Mouse (Mus musculus) thymus, adult 2 months (tissue): Measurements from ENCODE around the gene Zfp986.
"Not testable (repeated sequence)": the region's sequence is repeated elsewhere in the genome, so short reads cannot be mapped to it uniquely, and the experiment has no call there.

Experiments used
- CTCF ChIP-seq: fragments of 200-500 bp; IDR thresholded peaks from 2 replicates; pipeline ENCODE4 v1.5.1; 2012; ENCODE audit warnings: mild to moderate bottlenecking, control low read depth, low read length, moderate library complexity, borderline replicate concordance; ENCODE audit not compliant: control insufficient read depth, poor library complexity, insufficient read depth; ENCODE audit errors: extremely low read depth
- POLR2A ChIP-seq: fragments of 200-500 bp; IDR thresholded peaks from 2 replicates; pipeline ENCODE4 v1.6.1; 2012; ENCODE audit warnings: mild to moderate bottlenecking, low read length, control low read depth, moderate library complexity; ENCODE audit not compliant: control insufficient read depth, poor library complexity, insufficient read depth; ENCODE audit errors: extremely low read depth

- not testable (repeated sequence) for TF ChIP-seq CTCF, POLR2A
Observed at GRCm38 (mm10) chr4:145848891-145849214, 19.7 kb upstream of the Zfp986 start.
